ENCODE assay signal across 9 mouse cellular contexts in genomic region chr5:117134066-117134888, GRCm38 (mm10). TPM values are rescaled to one million over a fixed set of nuclear protein-coding genes. Genes with fewer than 3 reads are reported as not detected.
DNase-seq lines count a peak whose midpoint lies in the region; ATAC-seq and TF ChIP-seq lines count a peak whose summit lies in the region.
"Had no signal": no experiment of that assay in that cellular context is flagged by ENCODE, and none has a peak within 500 bp of the region (broad histone marks: within the 10 kb centered on the region; RNA-seq: fewer than 3 reads in every experiment).

No protein-coding gene starts in this region.

- peaks cover 37% of the 10 kb centered on the region for H3K4me1 ChIP-seq in lung, embryonic 16.5 days (replicated peaks; ENCODE audit: control insufficient read depth, insufficient read depth, low read length)
- H3K4me1 ChIP-seq in cerebellum, adult 2 months (ENCODE audit: control insufficient read depth, insufficient read depth, low read length), result peaks cover 24% of the 10 kb centered on the region

- peak overlapping the region; percentile 52; the same call in 1 of the 2 replicates for H3K9ac ChIP-seq in lung, embryonic 16.5 days (ENCODE audit: low read length)

- 28% methylated on average over 19 of the region's 19 CpGs for WGBS in lung, embryonic 16.5 days
- 72% methylated on average over 19 of the region's 19 CpGs for WGBS in cerebellum, adult 2 months

- H3K9me3 ChIP-seq in lung, embryonic 16.5 days (ENCODE audit: control insufficient read depth, low read length), result no peaks in the 10 kb centered on the region

- H3K27ac ChIP-seq in lung, embryonic 16.5 days (ENCODE audit: low read length), result peak overlapping the region; percentile 97
- H3K27ac ChIP-seq in cerebellum, adult 2 months (ENCODE audit: insufficient read depth, low read length), result no peak overlapping the region
- H3K27ac ChIP-seq: layer of hippocampus, adult 2 months had no signal

- ATAC-seq in erythroblast, adult 5-6 weeks (replicated peaks; ENCODE audit: low FRiP score, poor library complexity, severe bottlenecking), result peak; percentile 42
- peak; percentile 73 for ATAC-seq in lung, embryonic 16.5 days (ENCODE audit: low read depth)

- H3K27me3 ChIP-seq in lung, embryonic 16.5 days (ENCODE audit: control insufficient read depth, insufficient read depth, low read depth, low read length), result no peaks in the 10 kb centered on the region
- no peaks in the 10 kb centered on the region for H3K27me3 ChIP-seq in cerebellum, adult 2 months (ENCODE audit: control insufficient read depth, insufficient read depth, low read length)

- H3K4me3 ChIP-seq in lung, embryonic 16.5 days (ENCODE audit: low read length), result peak overlapping the region; percentile 34; the same call in 1 of the 2 replicates
- no peak overlapping the region for H3K4me3 ChIP-seq in cerebellum, adult 2 months (replicated peaks; ENCODE audit: insufficient read depth, low read depth, low read length)
- H3K4me3 ChIP-seq: layer of hippocampus, adult 2 months had no signal

- peak overlapping the region; percentile 13 for H3K4me2 ChIP-seq in lung, embryonic 16.5 days (ENCODE audit: low read depth, low read length)

- TF ChIP-seq CTCF in cerebellum, adult 2 months (IDR thresholded peaks at IDR 0.05; ENCODE audit: borderline replicate concordance, insufficient read depth, low read depth, low read length), result no peak

- H3K36me3 ChIP-seq in lung, embryonic 16.5 days (ENCODE audit: control insufficient read depth, insufficient read depth, low read length), result no peaks in the 10 kb centered on the region

- peak; percentile 33 for DNase-seq in spleen, adult 12 weeks (ENCODE audit: low spot score)
- DNase-seq in spleen, postnatal 14 days (ENCODE audit: low spot score in 2 of 2), result no peak
- DNase-seq in yolk sac, embryonic 10.5 days (ENCODE audit: low spot score), result peak; percentile 53
- DNase-seq in cerebellum, adult 2 months, result no peak
- no peak for DNase-seq in kidney, postnatal 36 days
- DNase-seq in kidney, postnatal 4 days, result no peak

- TF ChIP-seq POLR2A in cerebellum, adult 2 months (IDR thresholded peaks at IDR 0.05; ENCODE audit: borderline replicate concordance, insufficient read depth, low read length), result no peak

RNA-seq across cellular contexts. Expression of gene Taok3, which starts 14.3 kb away (rescaled TPM):
- 28.4 and 30.1 TPM in 2 replicates for total RNA-seq in erythroblast, adult 5-6 weeks (2015; ENCODE audit: low replicate concordance)
- total RNA-seq in erythroblast, adult 5-6 weeks (2017; ENCODE audit: low replicate concordance), result 32.5 and 43.4 TPM in 2 replicates
- 33.5 and 37.1 TPM in 2 replicates for polyA plus RNA-seq in lung, embryonic 16.5 days (2015; fragmentation: Nextera tagmentation; extraction: Ambion mirVana)
- polyA plus RNA-seq in cerebellum, adult 2 months (2012; rRNA removed), result 43.6 and 47.0 TPM in 2 replicates

RNA-seq across cellular contexts. Expression of gene Suds3, which starts 18.4 kb away (rescaled TPM):
- 20.7 and 25.0 TPM in 2 replicates for total RNA-seq in erythroblast, adult 5-6 weeks (2015; ENCODE audit: low replicate concordance)
- 73.7 and 98.8 TPM in 2 replicates for total RNA-seq in erythroblast, adult 5-6 weeks (2017; ENCODE audit: low replicate concordance)
- polyA plus RNA-seq in lung, embryonic 16.5 days (2015; fragmentation: Nextera tagmentation; extraction: Ambion mirVana), result 56.9 and 63.4 TPM in 2 replicates
- 119 and 127 TPM in 2 replicates for polyA plus RNA-seq in cerebellum, adult 2 months (2012; rRNA removed)

Comparison
In these comparisons a context has a peak if more than half of its experiments do, and no peak if none do; other contexts are left out.
1. DNase-seq: peak in spleen, adult 12 weeks (single experiment) and yolk sac, embryonic 10.5 days (single experiment); none in spleen, postnatal 14 days (0 of 2), cerebellum, adult 2 months (0 of 2), kidney, postnatal 36 days (0 of 2) and kidney, postnatal 4 days (0 of 2).